8 mouse cellular contexts compared by ENCODE assay signal in genomic region chr7:109518838-109519696, GRCm38 (mm10). TPM values are rescaled to one million over a fixed set of nuclear protein-coding genes. Genes with fewer than 3 reads are reported as not detected.
DNase-seq lines count a peak whose midpoint lies in the region; ATAC-seq and TF ChIP-seq lines count a peak whose summit lies in the region.

TSS of gene Rpl27a (plus strand) at chr7:109519147.

- no peaks in the 10 kb centered on the region for H3K27me3 ChIP-seq in E14TG2a.4 (ENCODE audit: insufficient read depth, low read length)
- no peaks in the 10 kb centered on the region for H3K27me3 ChIP-seq in forebrain, embryonic 12.5 days
- H3K27me3 ChIP-seq in heart, postnatal 0 days (ENCODE audit: control insufficient read depth, insufficient read depth, low read length): no peaks in the 10 kb centered on the region
- no peaks in the 10 kb centered on the region for H3K27me3 ChIP-seq in liver, embryonic 16.5 days (ENCODE audit: control insufficient read depth, insufficient read depth, low read depth, low read length)
- H3K27me3 ChIP-seq in neural tube, embryonic 13.5 days: no peaks in the 10 kb centered on the region
- H3K27me3 ChIP-seq in testis, adult 2 months (ENCODE audit: control insufficient read depth, insufficient read depth, low read length): no peaks in the 10 kb centered on the region

- peak; percentile 97 for DNase-seq in c-Kit-positive CD71-positive TER-119-positive erythroid progenitor cells, embryonic 14.5 days (ENCODE audit: low spot score)
- DNase-seq in heart, postnatal 0 days (ENCODE audit: low spot score): peak; percentile 99
- peak; percentile 99 for DNase-seq in kidney, postnatal 4 days

- TF ChIP-seq POLR2A in testis, adult 2 months (IDR thresholded peaks at IDR 0.05; ENCODE audit: control insufficient read depth, low read depth, low read length): peak; percentile 98

- WGBS in forebrain, embryonic 12.5 days: under 1% methylated on average over 72 of the region's 72 CpGs
- WGBS in heart, postnatal 0 days: under 1% methylated on average over 65 of the region's 72 CpGs
- under 1% methylated on average over 72 of the region's 72 CpGs for WGBS in liver, embryonic 16.5 days (ENCODE audit: insufficient replicate concordance)
- WGBS in neural tube, embryonic 13.5 days: under 1% methylated on average over 72 of the region's 72 CpGs

- H3K9ac ChIP-seq in forebrain, embryonic 12.5 days: peak within 1 kb of the TSS; percentile 97
- H3K9ac ChIP-seq in heart, postnatal 0 days (replicated peaks; ENCODE audit: low read depth, low read length): peak within 1 kb of the TSS; percentile 90
- peak within 1 kb of the TSS; percentile 99 for H3K9ac ChIP-seq in liver, embryonic 16.5 days (ENCODE audit: low read depth, low read length)
- peak within 1 kb of the TSS; percentile 90 for H3K9ac ChIP-seq in neural tube, embryonic 13.5 days

- peak; percentile 95 for ATAC-seq in forebrain, embryonic 12.5 days (ENCODE audit: low FRiP score)
- peak; percentile 95 for ATAC-seq in heart, postnatal 0 days (ENCODE audit: insufficient read depth, low read depth)
- peak; percentile 92 for ATAC-seq in liver, embryonic 16.5 days (ENCODE audit: low read depth)
- peak; percentile 96 for ATAC-seq in neural tube, embryonic 13.5 days (ENCODE audit: low read depth)

- H3K4me1 ChIP-seq in E14TG2a.4 (replicated peaks; ENCODE audit: low read depth, low read length): peaks cover 35% of the 10 kb centered on the region
- peaks cover 28% of the 10 kb centered on the region for H3K4me1 ChIP-seq in forebrain, embryonic 12.5 days
- peaks cover 25% of the 10 kb centered on the region for H3K4me1 ChIP-seq in heart, postnatal 0 days (ENCODE audit: control insufficient read depth, insufficient read depth)
- H3K4me1 ChIP-seq in liver, embryonic 16.5 days (ENCODE audit: control insufficient read depth, low read depth, low read length): peaks cover 27% of the 10 kb centered on the region
- peaks cover 35% of the 10 kb centered on the region for H3K4me1 ChIP-seq in neural tube, embryonic 13.5 days (replicated peaks)
- H3K4me1 ChIP-seq in testis, adult 2 months (ENCODE audit: control insufficient read depth, insufficient read depth, low read length): peaks cover 3% of the 10 kb centered on the region

- peaks cover 48% of the 10 kb centered on the region for H3K36me3 ChIP-seq in E14TG2a.4 (ENCODE audit: insufficient read depth, low read length)
- H3K36me3 ChIP-seq in forebrain, embryonic 12.5 days (replicated peaks): peaks cover 36% of the 10 kb centered on the region
- H3K36me3 ChIP-seq in heart, postnatal 0 days (replicated peaks; ENCODE audit: control insufficient read depth, insufficient read depth, low read length): peaks cover 40% of the 10 kb centered on the region
- H3K36me3 ChIP-seq in liver, embryonic 16.5 days (ENCODE audit: control insufficient read depth, insufficient read depth): peaks cover 30% of the 10 kb centered on the region
- H3K36me3 ChIP-seq in neural tube, embryonic 13.5 days: peaks cover 36% of the 10 kb centered on the region
- no peaks in the 10 kb centered on the region; the same call in 1 of the 2 replicates for H3K36me3 ChIP-seq in testis, adult 2 months (ENCODE audit: control insufficient read depth, insufficient read depth, low read length)

- H3K4me2 ChIP-seq in forebrain, embryonic 12.5 days: peak within 1 kb of the TSS; percentile 92
- H3K4me2 ChIP-seq in heart, postnatal 0 days (ENCODE audit: low read depth, low read length): peak within 1 kb of the TSS; percentile 86
- H3K4me2 ChIP-seq in liver, embryonic 16.5 days (ENCODE audit: low read depth, low read length): peak within 1 kb of the TSS; percentile 77
- peak within 1 kb of the TSS; percentile 91 for H3K4me2 ChIP-seq in neural tube, embryonic 13.5 days

- no peak for TF ChIP-seq CTCF in E14TG2a.4 (conservative IDR thresholded peaks at IDR 0.05; ENCODE audit: low read length)
- no peak for TF ChIP-seq CTCF in heart, postnatal 0 days (IDR thresholded peaks at IDR 0.05; ENCODE audit: low read depth)
- TF ChIP-seq CTCF in testis, adult 2 months (IDR thresholded peaks at IDR 0.05; ENCODE audit: control insufficient read depth, insufficient read depth, insufficient replicate concordance, low read depth, low read length): no peak

- TF ChIP-seq EP300 in heart, postnatal 0 days (IDR thresholded peaks at IDR 0.05; ENCODE audit: low read depth): peak; percentile 78

- peak within 1 kb of the TSS; percentile 97 for H3K27ac ChIP-seq in forebrain, embryonic 12.5 days
- peak within 1 kb of the TSS; percentile 98 for H3K27ac ChIP-seq in heart, postnatal 0 days (ENCODE audit: low read depth)
- H3K27ac ChIP-seq in liver, embryonic 16.5 days (ENCODE audit: low read length): peak within 1 kb of the TSS; percentile 96
- H3K27ac ChIP-seq in neural tube, embryonic 13.5 days (replicated peaks): peak within 1 kb of the TSS; percentile 95
- peak within 1 kb of the TSS; percentile 95 for H3K27ac ChIP-seq in testis, adult 2 months (ENCODE audit: control insufficient read depth, insufficient read depth, low read depth, low read length)

- H3K4me3 ChIP-seq in E14TG2a.4 (replicated peaks; ENCODE audit: low read length): peak within 1 kb of the TSS; percentile 100
- peak within 1 kb of the TSS; percentile 96 for H3K4me3 ChIP-seq in forebrain, embryonic 12.5 days (replicated peaks)
- peak within 1 kb of the TSS; percentile 83 for H3K4me3 ChIP-seq in heart, postnatal 0 days (ENCODE audit: low read depth, low read length)
- peak within 1 kb of the TSS; percentile 99 for H3K4me3 ChIP-seq in liver, embryonic 16.5 days (ENCODE audit: low read depth, low read length)
- peak within 1 kb of the TSS; percentile 61 for H3K4me3 ChIP-seq in neural tube, embryonic 13.5 days
- peak within 1 kb of the TSS; percentile 95 for H3K4me3 ChIP-seq in testis, adult 2 months (ENCODE audit: control insufficient read depth, low read depth, low read length)

- H3K9me3 ChIP-seq in E14TG2a.4 (ENCODE audit: low read length): no peaks in the 10 kb centered on the region
- H3K9me3 ChIP-seq in forebrain, embryonic 12.5 days: no peaks in the 10 kb centered on the region
- H3K9me3 ChIP-seq in heart, postnatal 0 days (replicated peaks; ENCODE audit: control insufficient read depth, low read length): no peaks in the 10 kb centered on the region
- H3K9me3 ChIP-seq in liver, embryonic 16.5 days (replicated peaks; ENCODE audit: control insufficient read depth, low read length): no peaks in the 10 kb centered on the region
- H3K9me3 ChIP-seq in neural tube, embryonic 13.5 days: no peaks in the 10 kb centered on the region

RNA-seq across cellular contexts. Expression of gene Rpl27a, which starts in this region (rescaled TPM):
- 97.2 and 98.3 TPM in 2 replicates for polyA plus RNA-seq in forebrain, embryonic 12.5 days (2016; fragmentation: Nextera tagmentation; extraction: Ambion mirVana)
- total RNA-seq in heart, postnatal 0 days (2014; rRNA removed; ENCODE audit: low replicate concordance): 267 and 380 TPM in 2 replicates
- 66.4 and 68.8 TPM in 2 replicates for polyA plus RNA-seq in heart, postnatal 0 days (2015; fragmentation: Nextera tagmentation; extraction: Ambion mirVana)
- 55.4 and 62.1 TPM in 2 replicates for polyA plus RNA-seq in liver, embryonic 16.5 days (2015; fragmentation: Nextera tagmentation; extraction: Ambion mirVana)
- polyA plus RNA-seq in neural tube, embryonic 13.5 days (2015; fragmentation: Nextera tagmentation; extraction: Ambion mirVana): 80.7 and 91.7 TPM in 2 replicates
- polyA plus RNA-seq in testis, adult 2 months (2012; rRNA removed): 185 and 223 TPM in 2 replicates

Comparison
In these comparisons a context has a peak if more than half of its experiments do, and no peak if none do; other contexts are left out.
1. Peak in every context shown above with its lines: DNase-seq, ATAC-seq, H3K4me3 ChIP-seq and H3K27ac ChIP-seq.